8 mouse cellular contexts compared by ENCODE assay signal in the genomic region with DNA sequence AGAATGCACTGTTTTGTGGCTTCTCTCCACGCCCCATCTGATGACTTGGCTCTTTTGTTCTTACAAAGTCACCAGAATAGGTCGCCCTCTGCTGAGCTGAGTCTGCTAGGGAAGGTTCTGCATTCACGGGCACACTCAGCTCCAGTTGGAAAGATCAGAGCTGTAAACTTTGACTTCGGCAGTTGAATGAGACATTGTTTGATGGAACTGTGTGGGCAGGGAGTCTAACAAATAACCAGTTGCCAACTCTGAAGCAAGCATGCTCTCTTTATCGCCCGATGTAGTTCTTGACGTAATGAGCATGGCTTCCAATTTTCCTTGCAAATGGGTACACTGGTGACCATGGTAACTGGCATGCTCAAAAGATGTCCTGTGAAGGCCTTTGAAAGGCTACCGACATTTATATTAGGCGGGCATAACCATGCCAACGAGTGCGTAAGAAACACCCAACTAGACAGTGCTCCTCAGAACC.
DNase-seq lines count a peak whose midpoint lies in the region; ATAC-seq and TF ChIP-seq lines count a peak whose summit lies in the region.

No protein-coding gene starts in this region.

- no peaks in the 10 kb centered on the region for H3K9me3 ChIP-seq in kidney, embryonic 15.5 days (replicated peaks)
- no peaks in the 10 kb centered on the region for H3K9me3 ChIP-seq in ES-Bruce4 (replicated peaks; ENCODE audit: control insufficient read depth, insufficient read depth, low read length, poor library complexity, severe bottlenecking)
- no peaks in the 10 kb centered on the region for H3K9me3 ChIP-seq in hindbrain, embryonic 16.5 days (ENCODE audit: control insufficient read depth, low read length)
- H3K9me3 ChIP-seq in midbrain, postnatal 0 days (ENCODE audit: low read length), result no peaks in the 10 kb centered on the region
- no peaks in the 10 kb centered on the region for H3K9me3 ChIP-seq in intestine, embryonic 16.5 days (ENCODE audit: control insufficient read depth, low read length)

- TF ChIP-seq EP300 in ES-Bruce4 (IDR thresholded peaks at IDR 0.05; ENCODE audit: insufficient read depth, low read depth, low read length), result no peak

- WGBS in kidney, adult 2 months, result 75% methylated on average over 11 of the region's 11 CpGs
- WGBS in kidney, embryonic 15.5 days, result 76% methylated on average over 11 of the region's 11 CpGs
- 30% methylated on average over 11 of the region's 11 CpGs for WGBS in hindbrain, embryonic 16.5 days
- WGBS in midbrain, postnatal 0 days, result 38% methylated on average over 11 of the region's 11 CpGs
- 74% methylated on average over 11 of the region's 11 CpGs for WGBS in intestine, embryonic 16.5 days

- no peak overlapping the region for H3K9ac ChIP-seq in kidney, embryonic 15.5 days
- no peak overlapping the region for H3K9ac ChIP-seq in ES-Bruce4 (ENCODE audit: low read depth, poor library complexity, severe bottlenecking)
- no peak overlapping the region for H3K9ac ChIP-seq in hindbrain, embryonic 16.5 days (ENCODE audit: low read depth, low read length)
- H3K9ac ChIP-seq in midbrain, postnatal 0 days (replicated peaks; ENCODE audit: low read length, poor library complexity, severe bottlenecking), result no peak overlapping the region
- H3K9ac ChIP-seq in intestine, embryonic 16.5 days (ENCODE audit: low read depth, low read length), result no peak overlapping the region

- H3K4me2 ChIP-seq in kidney, embryonic 15.5 days, result no peak overlapping the region
- peak overlapping the region; percentile 38 for H3K4me2 ChIP-seq in hindbrain, embryonic 16.5 days (ENCODE audit: low read length)
- peak overlapping the region; percentile 24; the same call in 1 of the 2 replicates for H3K4me2 ChIP-seq in midbrain, postnatal 0 days (ENCODE audit: low read depth, low read length, poor library complexity, severe bottlenecking)
- H3K4me2 ChIP-seq in intestine, embryonic 16.5 days (ENCODE audit: low read depth, low read length), result no peak overlapping the region

- DNase-seq in kidney, adult 2 months, result peak; percentile 11
- DNase-seq in brain, embryonic 18.5 days (ENCODE audit: low read depth, low spot score), result peak; percentile 74
- DNase-seq in midbrain, postnatal 0 days (ENCODE audit: low spot score), result peak; percentile 87
- no peak for DNase-seq in heart, adult 18-20 months

- no peaks in the 10 kb centered on the region for H3K4me1 ChIP-seq in kidney, adult 2 months (ENCODE audit: control insufficient read depth, insufficient read depth, low read length)
- 0 out of 2 replicates have a peak, but pooled peaks cover 2% of the 10 kb centered on the region for H3K4me1 ChIP-seq in kidney, embryonic 15.5 days
- no peaks in the 10 kb centered on the region for H3K4me1 ChIP-seq in ES-Bruce4 (ENCODE audit: control insufficient read depth, insufficient read depth, low read length)
- H3K4me1 ChIP-seq in hindbrain, embryonic 16.5 days (ENCODE audit: control insufficient read depth, insufficient read depth, low read depth, low read length), result no peaks in the 10 kb centered on the region; the same call in 1 of the 2 replicates
- no peaks in the 10 kb centered on the region for H3K4me1 ChIP-seq in midbrain, postnatal 0 days (ENCODE audit: insufficient read depth, low read length)
- no peaks in the 10 kb centered on the region for H3K4me1 ChIP-seq in intestine, embryonic 16.5 days (ENCODE audit: control insufficient read depth, insufficient read depth, low read length)

- no peaks in the 10 kb centered on the region for H3K27me3 ChIP-seq in kidney, adult 2 months (replicated peaks; ENCODE audit: control insufficient read depth, insufficient read depth, low read length)
- no peaks in the 10 kb centered on the region for H3K27me3 ChIP-seq in kidney, embryonic 15.5 days
- H3K27me3 ChIP-seq in ES-Bruce4 (ENCODE audit: control insufficient read depth, insufficient read depth, low read length, poor library complexity, severe bottlenecking), result no peaks in the 10 kb centered on the region
- no peaks in the 10 kb centered on the region for H3K27me3 ChIP-seq in hindbrain, embryonic 16.5 days (replicated peaks; ENCODE audit: control insufficient read depth, insufficient read depth, low read length)
- H3K27me3 ChIP-seq in midbrain, postnatal 0 days (ENCODE audit: insufficient read depth, low read length), result no peaks in the 10 kb centered on the region
- no peaks in the 10 kb centered on the region for H3K27me3 ChIP-seq in intestine, embryonic 16.5 days (replicated peaks; ENCODE audit: control insufficient read depth, insufficient read depth, low read length)

- peak; percentile 41; the same call in 1 of the 2 replicates for TF ChIP-seq CTCF in kidney, adult 2 months (conservative IDR thresholded peaks at IDR 0.05; ENCODE audit: insufficient read depth, insufficient read length, low read depth, low read length)
- peak; percentile 6 for TF ChIP-seq CTCF in ES-Bruce4 (IDR thresholded peaks at IDR 0.05; ENCODE audit: low read depth, low read length)
- peak; percentile 72 for TF ChIP-seq CTCF in midbrain, postnatal 0 days (IDR thresholded peaks at IDR 0.05)

- H3K27ac ChIP-seq in kidney, adult 2 months (ENCODE audit: insufficient read depth, low read depth, low read length), result no peak overlapping the region
- no peak overlapping the region for H3K27ac ChIP-seq in kidney, embryonic 15.5 days
- no peak overlapping the region for H3K27ac ChIP-seq in ES-Bruce4 (ENCODE audit: insufficient read depth, low read length)
- peak overlapping the region; percentile 59 for H3K27ac ChIP-seq in hindbrain, embryonic 16.5 days (ENCODE audit: low read depth, low read length)
- H3K27ac ChIP-seq in midbrain, postnatal 0 days (ENCODE audit: low read depth, low read length), result 0 out of 2 replicates have a peak overlapping the region, but pooled peaks have one; percentile 32
- no peak overlapping the region for H3K27ac ChIP-seq in intestine, embryonic 16.5 days (ENCODE audit: low read length)

- H3K36me3 ChIP-seq in kidney, adult 2 months (ENCODE audit: control insufficient read depth, insufficient read depth, low read length), result no peaks in the 10 kb centered on the region
- H3K36me3 ChIP-seq in kidney, embryonic 15.5 days, result no peaks in the 10 kb centered on the region
- no peaks in the 10 kb centered on the region for H3K36me3 ChIP-seq in ES-Bruce4 (ENCODE audit: control insufficient read depth, insufficient read depth, low read length, poor library complexity, severe bottlenecking)
- H3K36me3 ChIP-seq in hindbrain, embryonic 16.5 days (ENCODE audit: control insufficient read depth, insufficient read depth, low read length), result no peaks in the 10 kb centered on the region
- H3K36me3 ChIP-seq in midbrain, postnatal 0 days (ENCODE audit: insufficient read depth, low read length), result no peaks in the 10 kb centered on the region
- H3K36me3 ChIP-seq in intestine, embryonic 16.5 days (ENCODE audit: control insufficient read depth, insufficient read depth, low read length), result no peaks in the 10 kb centered on the region

- H3K4me3 ChIP-seq in kidney, adult 2 months (ENCODE audit: insufficient read depth, low read depth, low read length), result no peak overlapping the region
- no peak overlapping the region for H3K4me3 ChIP-seq in kidney, embryonic 15.5 days (replicated peaks)
- H3K4me3 ChIP-seq in ES-Bruce4 (ENCODE audit: low read depth, low read length), result no peak overlapping the region
- H3K4me3 ChIP-seq in hindbrain, embryonic 16.5 days (ENCODE audit: low read length), result peak overlapping the region; percentile 1; the same call in 1 of the 2 replicates
- H3K4me3 ChIP-seq in midbrain, postnatal 0 days (ENCODE audit: low read depth, low read length), result no peak overlapping the region
- H3K4me3 ChIP-seq in intestine, embryonic 16.5 days (ENCODE audit: low read length), result no peak overlapping the region

- TF ChIP-seq POLR2A in kidney, adult 2 months (IDR thresholded peaks at IDR 0.05; ENCODE audit: low read depth, low read length), result no peak
- TF ChIP-seq POLR2A in ES-Bruce4 (IDR thresholded peaks at IDR 0.05; ENCODE audit: insufficient read depth, low read length), result no peak

- no peak for ATAC-seq in kidney, embryonic 15.5 days (replicated peaks; ENCODE audit: low FRiP score)
- ATAC-seq in hindbrain, embryonic 16.5 days, result peak; percentile 93
- ATAC-seq in midbrain, postnatal 0 days (ENCODE audit: low FRiP score), result peak; percentile 83
- no peak for ATAC-seq in intestine, embryonic 16.5 days

Comparison
In these comparisons a context has a peak if more than half of its experiments do, and no peak if none do; other contexts are left out.
1. DNase-seq: peak in kidney, adult 2 months (single experiment), brain, embryonic 18.5 days (single experiment) and midbrain, postnatal 0 days (single experiment); none in heart, adult 18-20 months (0 of 2).
2. H3K27ac ChIP-seq: peak in hindbrain, embryonic 16.5 days (single experiment) and midbrain, postnatal 0 days (single experiment); none in kidney, adult 2 months (single experiment), kidney, embryonic 15.5 days (single experiment), ES-Bruce4 (single experiment) and intestine, embryonic 16.5 days (single experiment).
3. CTCF ChIP-seq: peak in every context shown above with its lines; median percentile 72 in midbrain, postnatal 0 days; 41 in kidney, adult 2 months; 6 in ES-Bruce4.
4. ATAC-seq: peak in hindbrain, embryonic 16.5 days (single experiment) and midbrain, postnatal 0 days (single experiment); none in kidney, embryonic 15.5 days (single experiment) and intestine, embryonic 16.5 days (single experiment).
5. H3K4me2 ChIP-seq: peak in hindbrain, embryonic 16.5 days (single experiment) and midbrain, postnatal 0 days (single experiment); none in kidney, embryonic 15.5 days (single experiment) and intestine, embryonic 16.5 days (single experiment).